Mouse (Mus musculus) olfactory bulb, adult 2 months (tissue): ENCODE results near the gene Angptl2.

Experiments
- CTCF ChIP-seq: fragments of 200-500 bp; IDR thresholded peaks from 2 replicates; pipeline ENCODE4 v1.5.1; 2012; ENCODE audit warnings: low read depth, mild to moderate bottlenecking, low read length, moderate library complexity; ENCODE audit not compliant: insufficient read depth
- POLR2A ChIP-seq: fragments of 200-500 bp; IDR thresholded peaks from 2 replicates; pipeline ENCODE4 v1.6.1; 2012; ENCODE audit warnings: mild to moderate bottlenecking, low read depth, low read length, moderate library complexity; ENCODE audit not compliant: insufficient read depth

- no peak for TF ChIP-seq POLR2A
- TF ChIP-seq CTCF, result no peak
These were observed 32.7 kb downstream of the Angptl2 start for GRCm38 (mm10) chr2:33248549-33248948.
